Mouse (Mus musculus) stomach, embryonic 14.5 days (tissue): ENCODE measurements around the gene Klhl21. TPM values are rescaled to one million over a fixed set of nuclear protein-coding genes. Genes with fewer than 3 reads are reported as not detected.
A peak's percentile ranks its signal among the peaks of the same experiment; 100 is the strongest.

Experiments
- ATAC-seq: fragments of 200-750 bp; cut with Nextera tagmentation; 2 replicates; pipeline ENCODE4 v1.8.0; 2017; ENCODE audit warnings: low read depth, moderate TSS enrichment; ENCODE audit not compliant: insufficient number of reproducible peaks, insufficient read depth, low FRiP score
- H3K27ac ChIP-seq: fragments of 300-500 bp; sonication (generic); 2 replicates; pipeline ENCODE4 v1.5.1; 2014; ENCODE audit warnings: mild to moderate bottlenecking, low read length, moderate library complexity, mixed read lengths
- H3K27me3 ChIP-seq: fragments of 300-500 bp; sonication (generic); 2 replicates; pipeline ENCODE4 v1.6.1; 2014; ENCODE audit warnings: low read length, control low read depth, mixed read lengths; ENCODE audit not compliant: control insufficient read depth, insufficient read depth
- H3K36me3 ChIP-seq: fragments of 300-500 bp; sonication (generic); 2 replicates; pipeline ENCODE4 v1.6.1; 2014; ENCODE audit warnings: mild to moderate bottlenecking, control low read depth, low read length, moderate library complexity, mixed read lengths; ENCODE audit not compliant: control insufficient read depth, insufficient read depth
- H3K4me1 ChIP-seq: fragments of 300-500 bp; sonication (generic); 2 replicates; pipeline ENCODE4 v1.6.1; 2014; ENCODE audit warnings: low read length, control low read depth, mixed read lengths; ENCODE audit not compliant: control insufficient read depth, insufficient read depth
- H3K4me2 ChIP-seq: fragments of 300-500 bp; sonication (generic); replicated peaks from 2 replicates; pipeline ENCODE4 v1.6.1; 2014; ENCODE audit warnings: low read depth, low read length, control low read depth
- H3K4me3 ChIP-seq: fragments of 300-500 bp; sonication (generic); 2 replicates; pipeline ENCODE4 v1.5.1; 2014; ENCODE audit warnings: low read depth, low read length, control low read depth
- H3K9ac ChIP-seq: fragments of 300-500 bp; sonication (generic); replicated peaks from 2 replicates; pipeline ENCODE4 v1.6.1; 2014; ENCODE audit warnings: low read depth, mild to moderate bottlenecking, control low read depth, low read length, moderate library complexity, mixed read lengths
- H3K9me3 ChIP-seq: fragments of 300-500 bp; sonication (generic); 2 replicates; pipeline ENCODE4 v1.6.1; 2016; ENCODE audit warnings: low read depth, low read length, control low read depth; ENCODE audit not compliant: control insufficient read depth
- WGBS: fragments of 180-500 bp; shearing (Covaris S2); extraction: QIAGEN DNeasy Blood & Tissue Kit; methylation state at CpG from one replicate; pipeline ENCODE4 v1.1.7; 2014; 5-methylcytosine and 5-hydroxymethylcytosine counted together
- polyA plus RNA-seq: library from polyadenylated mRNA; unstranded; fragments of >200 nt; fragmentation: Nextera tagmentation; extraction: Ambion mirVana; gene quantifications from 2 replicates; pipeline ENCODE4 v1.2.1, GENCODE M21; 2014

Gene Klhl21
- polyA plus RNA-seq, 1 experiment from 2014 or later: 5.8 TPM

DNA sequence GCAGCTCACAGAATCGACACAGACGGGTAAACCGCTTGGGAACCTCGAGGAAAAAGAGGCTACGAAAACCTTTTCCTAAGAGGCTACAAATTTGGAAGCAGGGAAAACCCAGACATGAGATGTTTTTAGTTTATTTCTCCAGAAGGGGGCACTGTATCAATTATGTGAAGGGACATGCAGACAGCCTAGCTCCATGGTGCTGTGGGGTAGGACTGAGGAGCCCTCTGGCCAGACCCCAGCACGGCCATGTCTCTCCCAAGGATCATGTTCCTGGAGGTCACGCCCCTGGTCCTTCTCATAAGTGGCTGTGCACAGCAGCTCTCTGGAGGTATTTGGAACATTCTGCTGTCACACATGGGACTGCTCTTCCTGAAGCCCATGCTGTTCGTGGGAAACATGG, 27.9 kb upstream of the Klhl21 start:
- Histone ChIP-seq H3K9ac (no peak overlapping the region), H3K4me2 (no peak overlapping the region), H3K27ac (no peak overlapping the region), H3K27me3 (no peaks in the 10 kb centered on the region), H3K4me3 (no peak overlapping the region), H3K36me3 (peaks cover 26% of the 10 kb centered on the region), H3K4me1 (no peaks in the 10 kb centered on the region), H3K9me3 (no peaks in the 10 kb centered on the region)
- no peak for ATAC-seq
- 78% methylated on average over 8 of the region's 8 CpGs for WGBS

- WGBS: 8% methylated on average over 5 of the region's 5 CpGs
- H3K36me3 ChIP-seq: peaks cover 22% of the 10 kb centered on the region
Observed at GRCm38 (mm10) chr4:151981363-151981762, 27.2 kb upstream of the Klhl21 start.

DNA sequence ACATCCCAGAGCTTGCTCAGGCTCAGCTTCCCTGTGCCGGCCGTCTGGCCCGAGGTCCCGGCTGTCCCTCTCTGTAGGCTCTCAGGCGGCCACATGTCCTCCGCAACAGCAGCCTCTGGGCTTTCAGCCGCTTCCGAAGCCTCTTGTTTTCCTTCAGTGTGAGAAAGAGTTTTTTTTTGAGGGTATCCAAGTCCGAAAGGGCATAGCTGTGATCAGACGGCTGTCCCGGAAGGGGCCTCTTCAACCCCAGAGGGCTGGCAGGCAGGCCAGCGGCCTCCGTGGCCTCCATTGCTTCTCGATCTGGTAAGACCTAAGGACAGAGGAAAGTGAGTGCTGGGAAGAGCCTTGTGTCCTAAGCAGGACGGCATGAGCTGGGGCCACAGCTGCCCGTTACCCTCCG, 25.6 kb upstream of the Klhl21 start:
- Histone ChIP-seq H3K9ac (no peak overlapping the region), H3K9me3 (no peaks in the 10 kb centered on the region), H3K27ac (no peak overlapping the region), H3K4me1 (peaks cover 15% of the 10 kb centered on the region; the same call in 1 of the 2 replicates), H3K27me3 (no peaks in the 10 kb centered on the region), H3K4me3 (no peak overlapping the region), H3K36me3 (peaks cover 16% of the 10 kb centered on the region), H3K4me2 (no peak overlapping the region)
- ATAC-seq: no peak
- 58% methylated on average over 17 of the region's 17 CpGs for WGBS

More at GRCm38 (mm10) chr4:151981363-151981762, 27.2 kb upstream of the Klhl21 start:
- Histone ChIP-seq H3K9me3 (no peaks in the 10 kb centered on the region), H3K4me2 (no peak overlapping the region), H3K27me3 (no peaks in the 10 kb centered on the region), H3K9ac (no peak overlapping the region), H3K4me3 (no peak overlapping the region), H3K27ac (no peak overlapping the region), H3K4me1 (0 out of 2 replicates have a peak, but pooled peaks cover 4% of the 10 kb centered on the region)
- peak; percentile 72 for ATAC-seq

DNA sequence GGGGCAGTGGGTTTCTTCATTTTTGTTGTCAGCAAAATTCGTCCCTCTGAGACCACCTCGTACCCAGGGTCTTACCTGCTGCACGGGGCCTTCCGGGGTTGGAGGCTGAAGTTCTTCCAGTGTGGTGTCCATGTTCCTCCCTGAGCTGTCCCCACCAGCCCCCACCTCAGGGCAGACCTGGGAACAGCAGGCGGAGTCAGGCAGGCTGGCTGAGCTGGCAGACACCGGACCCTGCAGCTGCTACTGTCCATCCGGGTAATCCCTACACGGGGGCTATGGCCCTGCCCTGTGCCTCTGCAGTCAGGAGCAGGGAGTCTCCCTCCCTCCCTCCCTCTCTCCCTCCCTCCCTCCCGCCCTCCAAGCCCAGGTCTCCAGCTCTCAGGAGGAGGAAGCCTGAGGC, 25.0 kb upstream of the Klhl21 start:
- no peaks in the 10 kb centered on the region for H3K9me3 ChIP-seq
- H3K27me3 ChIP-seq: no peaks in the 10 kb centered on the region
- H3K9ac ChIP-seq: no peak overlapping the region
- H3K4me1 ChIP-seq: peaks cover 16% of the 10 kb centered on the region; the same call in 1 of the 2 replicates
- H3K36me3 ChIP-seq: peaks cover 16% of the 10 kb centered on the region
- no peak overlapping the region for H3K4me2 ChIP-seq
- 35% methylated on average over 8 of the region's 9 CpGs for WGBS
- H3K4me3 ChIP-seq: no peak overlapping the region
- ATAC-seq: no peak
- no peak overlapping the region for H3K27ac ChIP-seq

DNA sequence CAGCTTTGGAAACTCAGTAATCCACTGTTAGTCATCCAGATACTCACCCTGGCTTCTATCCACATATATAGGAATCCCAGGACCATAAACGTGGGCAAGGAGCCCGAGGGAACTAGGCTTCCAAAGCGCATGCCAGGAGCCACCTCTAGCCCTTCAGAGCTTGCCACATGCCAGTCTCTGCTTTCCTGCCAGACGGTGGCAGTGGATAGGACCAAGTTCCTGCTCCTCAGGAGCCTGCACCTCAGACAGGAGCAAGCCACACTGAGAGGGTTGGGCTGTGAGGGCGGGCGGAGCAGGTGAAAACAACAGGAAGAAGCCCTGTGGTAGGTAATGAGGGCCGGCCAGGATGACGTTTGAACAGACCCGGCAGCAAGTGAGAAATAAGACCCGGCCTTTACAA, 22.7 kb upstream of the Klhl21 start:
- H3K4me2 ChIP-seq: no peak overlapping the region
- H3K9ac ChIP-seq: no peak overlapping the region
- H3K4me1 ChIP-seq: peaks cover 21% of the 10 kb centered on the region; the same call in 1 of the 2 replicates
- no peak; the same call in 1 of the 2 replicates for ATAC-seq
- H3K9me3 ChIP-seq: no peaks in the 10 kb centered on the region
- H3K36me3 ChIP-seq: peaks cover 18% of the 10 kb centered on the region
- H3K27ac ChIP-seq: no peak overlapping the region
- H3K27me3 ChIP-seq: no peaks in the 10 kb centered on the region
- no peak overlapping the region for H3K4me3 ChIP-seq
- 30% methylated on average over 10 of the region's 10 CpGs for WGBS

DNA sequence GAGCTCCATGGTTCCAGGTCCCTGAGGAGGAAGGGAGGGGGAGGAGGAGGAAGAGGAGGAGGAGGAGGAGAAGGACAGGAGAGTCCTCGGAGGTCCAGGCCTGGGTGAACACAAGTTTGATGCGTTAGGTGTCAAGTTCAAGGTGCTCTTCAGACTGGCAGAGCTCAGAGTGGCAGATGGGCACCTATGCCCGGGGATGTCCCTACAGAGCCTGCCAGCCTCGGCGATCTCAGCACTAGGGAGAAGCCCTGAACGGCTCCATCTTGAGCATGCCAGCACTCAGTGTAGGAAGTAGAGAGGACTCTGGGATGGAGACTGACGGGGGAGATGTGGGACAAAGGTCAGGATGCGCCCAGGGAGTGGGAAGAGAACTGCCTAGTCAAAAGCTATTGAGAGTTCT, 22.0 kb upstream of the Klhl21 start:
- Histone ChIP-seq H3K27ac (no peak overlapping the region), H3K4me3 (no peak overlapping the region), H3K27me3 (no peaks in the 10 kb centered on the region), H3K4me2 (no peak overlapping the region), H3K36me3 (peaks cover 22% of the 10 kb centered on the region), H3K4me1 (peaks cover 21% of the 10 kb centered on the region; the same call in 1 of the 2 replicates), H3K9ac (no peak overlapping the region), H3K9me3 (no peaks in the 10 kb centered on the region)
- ATAC-seq: no peak
- WGBS: 61% methylated on average over 8 of the region's 8 CpGs

DNA sequence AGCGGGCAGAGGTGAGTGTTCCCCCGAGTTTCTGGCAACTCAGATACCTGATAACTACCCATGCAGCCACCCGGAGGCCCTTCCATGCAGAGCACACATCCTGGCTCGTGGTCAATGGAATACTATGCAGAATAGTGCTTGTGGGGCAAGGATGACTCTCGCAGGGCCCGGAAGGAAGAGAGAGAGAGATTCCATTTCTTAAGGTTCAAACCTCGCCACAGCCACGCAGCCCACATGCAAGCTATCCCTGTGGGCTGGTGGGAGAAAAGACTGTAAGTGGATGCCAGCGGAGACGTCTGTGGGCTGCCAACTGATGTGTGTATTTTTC, 20.6 kb upstream of the Klhl21 start:
- Histone ChIP-seq H3K9me3 (no peaks in the 10 kb centered on the region), H3K9ac (peak overlapping the region; percentile 92), H3K4me1 (peaks cover 21% of the 10 kb centered on the region; the same call in 1 of the 2 replicates), H3K27ac (peak overlapping the region; percentile 80), H3K4me2 (peak overlapping the region; percentile 87), H3K4me3 (peak overlapping the region; percentile 85), H3K27me3 (no peaks in the 10 kb centered on the region), H3K36me3 (peaks cover 29% of the 10 kb centered on the region)
- 21% methylated on average over 10 of the region's 10 CpGs for WGBS
- ATAC-seq: no peak

DNA sequence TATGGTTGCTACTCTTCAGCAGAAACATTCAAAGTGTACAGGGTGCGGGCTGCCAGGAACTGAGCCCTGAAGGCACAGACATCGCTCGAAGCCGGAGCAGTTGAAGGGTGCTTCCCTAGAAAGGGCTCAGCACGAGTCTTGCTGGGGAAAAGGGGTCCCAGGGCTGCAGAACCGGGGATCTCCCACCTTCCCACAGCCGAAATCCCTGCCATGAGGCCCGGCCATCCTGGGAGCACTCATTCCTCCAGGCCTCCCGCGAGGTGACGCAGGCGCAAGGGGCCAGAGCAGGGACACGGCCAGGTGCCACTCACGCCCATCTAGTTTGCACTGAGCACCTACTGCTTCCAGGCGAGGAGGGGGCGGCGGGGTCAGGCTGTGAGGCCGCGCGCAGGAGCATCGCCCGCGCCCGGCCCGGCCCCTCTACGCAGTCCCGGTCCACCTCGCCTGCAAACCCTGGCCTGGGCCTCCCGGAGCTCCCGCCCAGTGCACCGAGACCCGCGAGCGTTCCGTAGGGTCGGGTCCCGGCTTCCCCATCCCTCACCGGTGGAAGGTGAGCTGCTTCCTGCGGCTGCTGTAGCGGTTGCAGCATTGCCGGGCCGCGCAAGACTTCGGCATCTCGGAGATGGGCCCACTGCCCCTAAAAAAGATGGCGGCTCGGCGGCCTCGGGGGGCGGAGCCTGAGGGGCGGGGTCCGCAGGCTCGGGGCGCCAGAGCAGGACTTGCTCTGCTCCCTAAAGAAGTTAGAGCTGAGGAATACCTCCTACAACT, 20.1 kb upstream of the Klhl21 start, which contains the start of gene Thap3:
Thap3 (minus strand) TSS at position 656 of the 768 bp plus-strand sequence.
- Histone ChIP-seq H3K4me3 (peak within 1 kb of the TSS; percentile 85), H3K4me2 (peak within 1 kb of the TSS; percentile 87), H3K27ac (peak within 1 kb of the TSS; percentile 80), H3K27me3 (no peaks in the 10 kb centered on the region), H3K9me3 (no peaks in the 10 kb centered on the region), H3K9ac (peak within 1 kb of the TSS; percentile 92), H3K4me1 (peaks cover 22% of the 10 kb centered on the region; the same call in 1 of the 2 replicates), H3K36me3 (peaks cover 25% of the 10 kb centered on the region)
- WGBS: 1% methylated on average over 54 of the region's 54 CpGs
- ATAC-seq: peak; percentile 75
